Mouse (Mus musculus) bone marrow, adult 2 months (tissue): ENCODE data around the gene Kansl1.

Experiments
- CTCF ChIP-seq: fragments of 200-500 bp; IDR thresholded peaks from 2 replicates; pipeline ENCODE4 v1.5.1; 2011; ENCODE audit warnings: low read length, control low read depth; ENCODE audit not compliant: control insufficient read depth, insufficient read depth
- POLR2A ChIP-seq: fragments of 200-500 bp; IDR thresholded peaks from 2 replicates; pipeline ENCODE4 v1.6.1; 2011; ENCODE audit warnings: low read depth, mild to moderate bottlenecking, control low read depth, low read length, borderline replicate concordance; ENCODE audit not compliant: control insufficient read depth

GRCm38 (mm10) chr11:104307136-104307535 lies 161.5 kb downstream of the Kansl1 start:
- no peak for TF ChIP-seq POLR2A
- TF ChIP-seq CTCF: no peak
